Mouse (Mus musculus) erythroblast, embryonic 14.5 days (primary cell): ENCODE results near the gene Nup210l.

ENCODE experiments used
- GATA1 ChIP-seq: IDR thresholded peaks from 2 replicates; pipeline ENCODE4 v1.6.1; 2012; ENCODE audit warnings: low read length, inconsistent platforms, mixed read lengths
- TAL1 ChIP-seq: IDR thresholded peaks from 3 replicates; pipeline ENCODE4 v1.6.1; 2012; ENCODE audit warnings: low read length, inconsistent platforms, mixed read lengths

GRCm38 (mm10) chr3:90125710-90126109, 21.8 kb downstream of the Nup210l start:
- TF ChIP-seq TAL1 (no peak), GATA1 (no peak)
